Mouse (Mus musculus): ENCODE measurements around the gene Slc6a21. TPM values are rescaled to one million over a fixed set of nuclear protein-coding genes. Genes with fewer than 3 reads are reported as not detected.
A peak's percentile ranks its signal among the peaks of the same experiment; 100 is the strongest.
"Not testable (repeated sequence)": the region's sequence is repeated elsewhere in the genome, so short reads cannot be mapped to it uniquely, and the experiment has no call there.

Slc6a21 gene
- polyA plus RNA-seq, 1 experiment = 0.11 TPM

DNA sequence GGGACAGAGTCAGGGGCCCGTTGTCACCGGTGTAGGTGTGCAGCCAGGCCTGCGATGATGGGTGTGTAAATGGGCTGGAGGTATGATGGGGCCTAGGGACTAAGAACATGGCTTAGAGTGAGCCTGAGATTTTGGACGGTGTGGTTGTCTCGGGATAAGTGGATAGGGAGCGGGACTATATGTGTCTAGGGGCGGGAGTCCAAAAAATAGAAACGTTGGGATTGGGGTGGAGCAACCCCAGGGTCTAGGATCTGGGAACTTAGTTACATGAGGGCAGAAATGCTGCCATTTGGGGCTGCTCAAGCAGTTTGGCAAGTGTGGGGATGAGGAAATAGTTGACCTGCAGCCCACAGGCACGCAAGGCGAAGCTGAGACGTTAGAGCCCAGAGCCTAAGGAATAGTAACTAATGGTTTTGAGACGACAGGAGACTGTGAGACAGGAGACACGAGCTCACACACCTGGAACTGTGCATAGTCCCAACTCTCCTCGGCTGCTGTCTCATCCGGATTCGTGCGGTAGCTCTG is 41.6 kb upstream of the Slc6a21 start:
- DNase-seq (ENCODE audit: low read depth) = no peak
- no peak for TF ChIP-seq POLR2A (IDR thresholded peaks at IDR 0.05; ENCODE audit: borderline replicate concordance, extremely low read depth, insufficient read depth, insufficient read length, poor library complexity, severe bottlenecking)

DNA sequence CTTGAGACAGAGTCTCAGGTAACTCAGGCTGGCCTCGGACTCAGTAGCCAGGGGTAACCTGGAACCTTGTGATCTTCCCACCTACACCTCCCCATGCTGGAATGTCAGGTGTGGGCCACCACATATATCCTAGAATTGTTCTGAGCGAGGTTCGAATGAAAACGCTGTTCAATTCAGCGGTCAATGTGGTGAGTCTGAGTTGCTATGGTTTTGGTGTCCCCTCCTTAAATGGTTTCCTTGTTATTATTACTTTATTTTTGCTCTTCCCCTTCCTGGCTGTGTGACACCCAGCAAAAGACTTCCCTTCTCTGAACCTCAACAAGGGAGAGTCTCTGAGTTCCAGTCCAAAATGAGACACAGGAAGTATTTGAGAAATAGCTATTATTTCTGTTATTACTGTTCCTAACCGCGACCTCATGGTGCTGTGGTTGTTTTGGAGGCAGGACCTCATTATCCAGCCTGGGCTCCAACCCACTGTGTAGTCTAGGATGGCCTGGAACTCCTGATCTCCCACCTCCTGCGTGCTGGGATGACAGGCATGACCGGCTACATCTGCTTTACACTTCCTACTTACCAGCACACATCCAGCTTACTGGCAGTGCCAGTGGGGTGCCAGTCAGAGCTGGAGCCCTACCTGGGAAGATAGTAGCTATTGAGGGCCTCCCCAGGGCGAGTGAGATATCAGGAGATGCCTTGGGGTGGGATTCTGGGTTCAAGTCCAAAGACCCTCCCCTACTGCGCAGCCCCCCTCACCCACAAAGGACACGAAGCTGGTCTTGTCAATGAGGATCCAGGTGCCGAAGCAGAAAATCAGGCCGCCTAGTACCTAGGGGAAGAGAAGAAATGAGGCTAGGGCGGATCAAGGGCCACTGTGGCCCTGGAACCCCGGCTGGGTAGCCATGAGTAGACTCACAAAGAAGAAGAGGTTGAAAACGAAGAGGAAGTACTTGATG is 39.3 kb upstream of the Slc6a21 start:
- DNase-seq (ENCODE audit: low read depth) = no peak
- TF ChIP-seq POLR2A (IDR thresholded peaks at IDR 0.05; ENCODE audit: borderline replicate concordance, extremely low read depth, insufficient read depth, insufficient read length, poor library complexity, severe bottlenecking) (no peak), CTCF (IDR thresholded peaks at IDR 0.05; ENCODE audit: borderline replicate concordance, extremely low read depth, insufficient read depth, insufficient read length) (no peak)

GRCm38 (mm10) chr7:45238723-45239496 is 38.4 kb upstream of the Slc6a21 start, which contains the start of gene Cd37:
TSS of gene Cd37 (minus strand) at chr7:45239115.
- DNase-seq (ENCODE audit: low read depth) = no peak
- TF ChIP-seq CTCF (IDR thresholded peaks at IDR 0.05; ENCODE audit: borderline replicate concordance, extremely low read depth, insufficient read depth, insufficient read length) (no peak), POLR2A (IDR thresholded peaks at IDR 0.05; ENCODE audit: borderline replicate concordance, extremely low read depth, insufficient read depth, insufficient read length, poor library complexity, severe bottlenecking) (no peak)

DNA sequence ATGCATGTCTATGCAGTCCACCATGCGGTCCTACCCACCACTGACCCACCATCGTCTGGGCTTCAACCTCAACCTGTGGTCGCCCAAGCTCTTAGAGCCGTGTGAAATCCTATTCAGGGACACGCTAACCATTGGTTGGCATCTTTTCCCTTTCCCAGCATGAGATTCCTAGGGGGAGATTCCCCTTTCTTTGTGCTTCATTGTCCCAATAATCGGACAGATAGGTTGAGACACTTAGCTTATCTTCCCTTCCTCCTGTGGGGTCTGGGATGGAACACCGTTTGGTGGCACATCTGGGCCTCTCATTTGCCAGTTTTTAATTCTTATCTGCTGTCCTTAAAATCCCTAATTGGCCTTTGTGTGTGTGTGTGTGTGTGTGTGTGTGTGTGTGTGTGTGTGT is 37.2 kb upstream of the Slc6a21 start:
- no peak for DNase-seq (ENCODE audit: low read depth)
- TF ChIP-seq POLR2A (IDR thresholded peaks at IDR 0.05; ENCODE audit: borderline replicate concordance, extremely low read depth, insufficient read depth, insufficient read length, poor library complexity, severe bottlenecking) (no peak), CTCF (IDR thresholded peaks at IDR 0.05; ENCODE audit: borderline replicate concordance, extremely low read depth, insufficient read depth, insufficient read length) (no peak)

- no peak for TF ChIP-seq POLR2A (IDR thresholded peaks at IDR 0.05; ENCODE audit: borderline replicate concordance, extremely low read depth, insufficient read depth, insufficient read length, poor library complexity, severe bottlenecking)
- peak; percentile 12; the same call in 1 of the 2 replicates for TF ChIP-seq CTCF (IDR thresholded peaks at IDR 0.05; ENCODE audit: borderline replicate concordance, extremely low read depth, insufficient read depth, insufficient read length)
These were observed 36.5 kb upstream of the Slc6a21 start, which contains the start of gene Slc6a16 for GRCm38 (mm10) chr7:45240633-45241388. TSS of gene Slc6a16 (plus strand) at chr7:45241085.

GRCm38 (mm10) chr7:45241389-45241749 is 35.9 kb upstream of the Slc6a21 start:
- no peak for DNase-seq (ENCODE audit: low read depth)
- TF ChIP-seq CTCF (IDR thresholded peaks at IDR 0.05; ENCODE audit: borderline replicate concordance, extremely low read depth, insufficient read depth, insufficient read length) (no peak), POLR2A (IDR thresholded peaks at IDR 0.05; ENCODE audit: borderline replicate concordance, extremely low read depth, insufficient read depth, insufficient read length, poor library complexity, severe bottlenecking) (no peak)

More at GRCm38 (mm10) chr7:45240633-45241388, 36.5 kb upstream of the Slc6a21 start, which contains the start of gene Slc6a16:
- DNase-seq (ENCODE audit: low read depth) = peak; percentile 79

GRCm38 (mm10) chr7:45247666-45248065 is 29.6 kb upstream of the Slc6a21 start:
- TF ChIP-seq CTCF (IDR thresholded peaks at IDR 0.05; ENCODE audit: borderline replicate concordance, extremely low read depth, insufficient read depth, insufficient read length) (no peak), POLR2A (IDR thresholded peaks at IDR 0.05; ENCODE audit: borderline replicate concordance, extremely low read depth, insufficient read depth, insufficient read length, poor library complexity, severe bottlenecking) (no peak)
- no peak for DNase-seq (ENCODE audit: low read depth)

DNA sequence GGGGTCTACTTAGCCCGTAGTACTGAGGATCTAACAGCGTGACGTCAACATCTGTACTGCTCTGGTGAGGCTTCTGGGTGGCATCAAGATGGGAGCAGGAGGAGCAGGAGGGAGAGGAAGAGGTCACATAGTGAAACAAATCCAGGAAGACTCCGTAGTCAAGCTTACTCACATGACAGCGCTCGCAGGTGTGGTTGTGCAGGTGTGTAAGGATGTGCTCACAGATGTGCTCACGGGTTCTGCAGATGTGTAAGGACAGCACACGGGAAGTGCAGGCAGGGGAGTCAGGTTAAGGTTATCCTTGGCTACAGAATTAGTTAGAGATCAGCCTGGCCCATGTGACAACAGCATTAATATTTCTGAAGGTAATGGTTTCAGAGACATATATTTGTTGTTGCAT is 23.5 kb upstream of the Slc6a21 start:
- TF ChIP-seq POLR2A (IDR thresholded peaks at IDR 0.05; ENCODE audit: borderline replicate concordance, extremely low read depth, insufficient read depth, insufficient read length, poor library complexity, severe bottlenecking) (no peak), CTCF (IDR thresholded peaks at IDR 0.05; ENCODE audit: borderline replicate concordance, extremely low read depth, insufficient read depth, insufficient read length) (no peak)
- no peak for DNase-seq (ENCODE audit: low read depth)

- DNase-seq (ENCODE audit: low read depth) = not testable (repeated sequence)
These were observed 21.5 kb upstream of the Slc6a21 start for GRCm38 (mm10) chr7:45255822-45256221.

GRCm38 (mm10) chr7:45257063-45257840 is 20.1 kb upstream of the Slc6a21 start:
- no peak for DNase-seq (ENCODE audit: low read depth)
- TF ChIP-seq CTCF (IDR thresholded peaks at IDR 0.05; ENCODE audit: borderline replicate concordance, extremely low read depth, insufficient read depth, insufficient read length) (no peak), POLR2A (IDR thresholded peaks at IDR 0.05; ENCODE audit: borderline replicate concordance, extremely low read depth, insufficient read depth, insufficient read length, poor library complexity, severe bottlenecking) (no peak)

All from brain, embryonic 14.5 days (tissue).